Mouse (Mus musculus) kidney, embryonic 16.5 days (tissue): ENCODE data around the gene Rock2. TPM values are rescaled to one million over a fixed set of nuclear protein-coding genes. Genes with fewer than 3 reads are reported as not detected.
A peak's percentile ranks its signal among the peaks of the same experiment; 100 is the strongest.
"Not testable (repeated sequence)": the region's sequence is repeated elsewhere in the genome, so short reads cannot be mapped to it uniquely, and the experiment has no call there.

ENCODE experiments used
- ATAC-seq: fragments of 200-750 bp; cut with Nextera tagmentation; 2 replicates; pipeline ENCODE4 v1.8.0; 2017; ENCODE audit warnings: moderate TSS enrichment; ENCODE audit not compliant: low FRiP score, low TSS enrichment
- H3K27ac ChIP-seq: fragments of 300-500 bp; sonication (generic); 2 replicates; pipeline ENCODE4 v1.5.1; 2014; ENCODE audit warnings: low read length
- H3K27me3 ChIP-seq: fragments of 300-500 bp; sonication (generic); 2 replicates; pipeline ENCODE4 v1.6.1; 2014; ENCODE audit warnings: low read length, control low read depth, mixed read lengths; ENCODE audit not compliant: insufficient read depth
- H3K36me3 ChIP-seq: fragments of 300-500 bp; sonication (generic); 2 replicates; pipeline ENCODE4 v1.6.1; 2014; ENCODE audit warnings: low read length, control low read depth, mixed read lengths; ENCODE audit not compliant: insufficient read depth
- H3K4me1 ChIP-seq: fragments of 300-500 bp; sonication (generic); 2 replicates; pipeline ENCODE4 v1.6.1; 2014; ENCODE audit warnings: low read length, control low read depth, mixed read lengths; ENCODE audit not compliant: insufficient read depth
- H3K4me2 ChIP-seq: fragments of 300-500 bp; sonication (generic); replicated peaks from 2 replicates; pipeline ENCODE4 v1.6.1; 2014; ENCODE audit warnings: low read depth, low read length
- H3K4me3 ChIP-seq: fragments of 300-500 bp; sonication (generic); 2 replicates; pipeline ENCODE4 v1.5.1; 2014; ENCODE audit warnings: mild to moderate bottlenecking, low read length
- H3K9ac ChIP-seq: fragments of 300-500 bp; sonication (generic); replicated peaks from 2 replicates; pipeline ENCODE4 v1.6.1; 2014; ENCODE audit warnings: low read length
- H3K9me3 ChIP-seq: fragments of 300-500 bp; sonication (generic); 2 replicates; pipeline ENCODE4 v1.6.1; 2016; ENCODE audit warnings: low read length, control low read depth
- WGBS: fragments of 180-500 bp; shearing (Covaris S2); extraction: QIAGEN DNeasy Blood & Tissue Kit; methylation state at CpG from one replicate; pipeline ENCODE4 v1.1.7; 2014; 5-methylcytosine and 5-hydroxymethylcytosine counted together
- polyA plus RNA-seq: library from polyadenylated mRNA; unstranded; fragments of >200 nt; fragmentation: Nextera tagmentation; extraction: Ambion mirVana; gene quantifications from 2 replicates; pipeline ENCODE4 v1.2.1, GENCODE M21; 2015

Rock2 gene
- polyA plus RNA-seq, 1 experiment from 2014 or later: 10.6 TPM

GRCm38 (mm10) chr12:17009466-17009865 is 114.8 kb downstream of the Rock2 start:
- Histone ChIP-seq H3K27ac (no peak overlapping the region), H3K9me3 (no peaks in the 10 kb centered on the region; the same call in 1 of the 2 replicates), H3K27me3 (no peaks in the 10 kb centered on the region), H3K4me1 (peaks cover 5% of the 10 kb centered on the region), H3K4me2 (no peak overlapping the region), H3K9ac (no peak overlapping the region), H3K4me3 (no peak overlapping the region), H3K36me3 (no peaks in the 10 kb centered on the region)
- 93% methylated on average over 6 of the region's 6 CpGs for WGBS
- no peak for ATAC-seq

DNA sequence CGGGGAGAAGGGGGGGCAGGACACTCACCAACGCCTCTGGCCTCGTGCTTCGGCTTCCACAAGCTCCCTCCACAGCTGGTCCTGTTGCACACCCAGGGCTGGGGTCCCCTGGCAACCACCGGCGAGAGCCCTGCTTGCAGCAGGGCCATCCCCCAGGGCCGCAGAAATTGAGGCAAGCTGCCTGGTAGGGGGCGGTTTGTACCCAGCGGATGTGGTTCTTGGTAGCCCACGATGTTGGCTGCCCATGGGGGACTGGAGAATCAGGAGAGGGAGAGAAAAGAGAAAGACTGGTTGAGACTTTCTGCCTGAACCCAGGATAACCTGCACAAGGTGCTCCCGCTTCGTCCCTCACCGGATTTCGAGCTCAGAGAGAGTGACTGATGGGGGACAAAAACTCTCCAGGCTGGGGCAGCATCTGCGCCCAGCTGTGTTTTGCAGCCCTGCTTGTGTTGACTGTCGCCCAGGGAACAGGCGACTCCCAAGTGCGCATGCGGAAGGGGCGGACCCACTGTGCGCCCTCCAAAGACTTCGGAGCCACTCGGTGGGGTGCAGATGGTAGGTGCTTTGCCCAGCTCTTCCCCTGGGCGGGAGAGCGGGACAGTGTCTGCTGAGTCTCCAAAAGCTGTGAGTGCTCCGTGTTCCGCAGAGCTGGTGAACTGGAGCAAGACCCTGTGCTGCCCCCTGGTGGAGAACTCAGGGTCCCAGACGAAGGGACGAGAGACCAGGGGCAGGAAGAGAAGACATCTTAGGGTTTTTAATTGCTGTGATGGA is 116.6 kb downstream of the Rock2 start, which contains the start of gene 2410004P03Rik:
2410004P03Rik (minus strand) TSS at position 628 of the 771 bp plus-strand sequence.
- Histone ChIP-seq H3K4me3 (peak within 1 kb of the TSS; percentile 48), H3K27me3 (no peaks in the 10 kb centered on the region), H3K4me1 (peaks cover 5% of the 10 kb centered on the region), H3K4me2 (peak within 1 kb of the TSS; percentile 75), H3K36me3 (no peaks in the 10 kb centered on the region), H3K27ac (no peak within 1 kb of the TSS), H3K9ac (peak within 1 kb of the TSS; percentile 66), H3K9me3 (no peaks in the 10 kb centered on the region; the same call in 1 of the 2 replicates)
- WGBS: 9% methylated on average over 29 of the region's 29 CpGs
- peak; percentile 87 for ATAC-seq

DNA sequence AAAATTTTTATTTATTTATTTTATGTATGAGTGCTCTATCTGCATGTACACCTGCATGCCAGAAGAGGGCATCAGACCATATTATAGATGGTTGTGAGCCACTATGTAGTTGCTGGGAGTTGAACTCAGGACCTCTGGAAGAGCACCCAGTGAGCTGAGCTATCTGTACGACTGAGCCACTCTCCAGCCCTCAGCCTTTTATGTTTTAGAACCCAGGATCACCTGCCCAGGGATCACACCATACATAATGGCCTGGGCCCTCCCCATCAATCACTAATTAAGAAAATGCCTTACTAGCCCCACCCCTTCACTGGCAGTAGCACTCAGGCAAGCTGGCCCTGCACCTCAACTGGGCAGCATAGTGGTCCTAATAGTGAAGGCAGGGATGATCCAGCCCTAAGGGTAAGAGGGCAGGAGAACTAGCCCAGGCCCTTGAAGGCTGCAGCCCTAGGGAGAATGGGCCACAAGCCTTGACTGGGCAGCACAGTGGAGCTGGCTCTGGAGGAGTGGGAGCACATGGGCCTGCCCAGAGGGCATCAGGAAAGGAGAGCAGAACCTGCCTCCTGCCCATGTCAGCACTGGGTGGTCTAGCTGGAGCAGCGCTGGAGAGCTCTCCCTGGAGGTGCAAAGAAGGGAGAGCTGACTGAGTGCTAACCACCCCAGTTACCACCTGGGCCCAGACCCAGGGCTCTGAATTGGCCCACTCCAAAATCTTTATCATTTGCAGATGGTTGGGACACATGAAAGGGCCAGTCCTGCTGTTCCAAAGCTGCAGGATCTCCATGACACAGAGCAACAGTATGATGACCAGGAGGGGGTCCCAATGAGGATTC is 117.6 kb downstream of the Rock2 start:
- 79% methylated on average over 2 of the region's 2 CpGs for WGBS
- no peak; the same call in 1 of the 2 replicates for ATAC-seq
- no peak overlapping the region for H3K4me3 ChIP-seq
- no peak overlapping the region for H3K4me2 ChIP-seq
- no peaks in the 10 kb centered on the region for H3K27me3 ChIP-seq
- peaks cover 5% of the 10 kb centered on the region for H3K4me1 ChIP-seq
- H3K9ac ChIP-seq: no peak overlapping the region
- no peaks in the 10 kb centered on the region for H3K36me3 ChIP-seq
- no peaks in the 10 kb centered on the region; the same call in 1 of the 2 replicates for H3K9me3 ChIP-seq
- H3K27ac ChIP-seq: no peak overlapping the region

DNA sequence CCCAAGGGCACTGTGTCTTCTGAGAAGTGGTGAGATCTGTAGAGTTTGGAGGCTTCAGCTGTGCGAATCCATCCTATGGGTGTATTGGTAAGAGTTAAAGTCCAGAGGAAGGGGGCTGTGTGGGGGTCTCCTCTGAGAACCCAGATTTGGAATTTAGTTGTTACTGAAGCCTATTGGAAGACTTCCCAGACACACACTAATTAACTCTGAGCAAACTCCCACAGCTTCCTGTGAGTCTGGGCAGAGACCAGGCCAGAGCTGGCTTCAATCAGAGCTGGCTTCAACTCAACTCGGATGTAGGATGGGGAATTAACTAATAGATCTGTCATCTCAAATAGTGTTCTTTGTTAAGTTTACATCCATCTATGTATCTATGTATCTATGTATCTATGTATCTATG is 121.0 kb downstream of the Rock2 start:
- WGBS: 74% methylated on average over 2 of the region's 2 CpGs
- Histone ChIP-seq H3K9me3 (no peaks in the 10 kb centered on the region), H3K4me3 (no peak overlapping the region), H3K27ac (no peak overlapping the region), H3K4me1 (peaks cover 5% of the 10 kb centered on the region), H3K4me2 (no peak overlapping the region), H3K36me3 (no peaks in the 10 kb centered on the region), H3K27me3 (no peaks in the 10 kb centered on the region), H3K9ac (no peak overlapping the region)
- no peak for ATAC-seq

- H3K9me3 ChIP-seq: no peaks in the 10 kb centered on the region
- no peak for ATAC-seq
- WGBS: 29% methylated on average over 4 of the region's 4 CpGs
- no peak overlapping the region for H3K27ac ChIP-seq
- no peak overlapping the region for H3K9ac ChIP-seq
- no peaks in the 10 kb centered on the region for H3K4me1 ChIP-seq
- no peak overlapping the region for H3K4me3 ChIP-seq
- no peak overlapping the region for H3K4me2 ChIP-seq
- H3K36me3 ChIP-seq: no peaks in the 10 kb centered on the region
- H3K27me3 ChIP-seq: no peaks in the 10 kb centered on the region
Measured at GRCm38 (mm10) chr12:17018468-17018867, 123.8 kb downstream of the Rock2 start.

DNA sequence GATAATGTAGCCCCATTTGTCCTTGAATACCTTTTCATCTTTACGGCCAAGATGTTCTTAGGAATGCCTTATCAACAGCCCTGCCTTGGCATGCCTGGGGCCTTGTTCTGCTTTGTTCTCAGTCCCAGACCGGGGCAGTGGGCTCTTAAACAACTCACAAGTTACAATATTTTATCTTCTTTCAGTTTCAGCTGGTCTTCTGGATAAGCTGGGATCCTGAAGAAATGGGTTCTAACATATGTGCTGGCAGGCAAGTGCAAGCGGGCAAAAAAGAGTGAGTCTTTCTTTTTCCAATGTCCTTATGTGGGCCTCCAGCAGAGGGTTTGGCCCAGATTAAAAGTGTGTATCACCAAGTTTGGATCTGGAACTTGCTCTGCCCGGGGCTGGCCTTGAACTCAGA is 126.4 kb downstream of the Rock2 start:
- not testable (repeated sequence) for H3K9ac ChIP-seq, H3K4me2 ChIP-seq, H3K4me3 ChIP-seq, H3K4me1 ChIP-seq, H3K27me3 ChIP-seq, H3K9me3 ChIP-seq, H3K36me3 ChIP-seq, H3K27ac ChIP-seq, ATAC-seq
- 76% methylated on average over 4 of the region's 4 CpGs for WGBS

GRCm38 (mm10) chr12:17022145-17022544 is 127.5 kb downstream of the Rock2 start:
- no peak for ATAC-seq
- 87% methylated on average over 4 of the region's 4 CpGs for WGBS
- H3K4me2 ChIP-seq: no peak overlapping the region
- H3K36me3 ChIP-seq: no peaks in the 10 kb centered on the region
- no peak overlapping the region for H3K9ac ChIP-seq
- no peaks in the 10 kb centered on the region for H3K4me1 ChIP-seq
- no peak overlapping the region for H3K27ac ChIP-seq
- no peaks in the 10 kb centered on the region for H3K9me3 ChIP-seq
- H3K4me3 ChIP-seq: no peak overlapping the region
- no peaks in the 10 kb centered on the region for H3K27me3 ChIP-seq

DNA sequence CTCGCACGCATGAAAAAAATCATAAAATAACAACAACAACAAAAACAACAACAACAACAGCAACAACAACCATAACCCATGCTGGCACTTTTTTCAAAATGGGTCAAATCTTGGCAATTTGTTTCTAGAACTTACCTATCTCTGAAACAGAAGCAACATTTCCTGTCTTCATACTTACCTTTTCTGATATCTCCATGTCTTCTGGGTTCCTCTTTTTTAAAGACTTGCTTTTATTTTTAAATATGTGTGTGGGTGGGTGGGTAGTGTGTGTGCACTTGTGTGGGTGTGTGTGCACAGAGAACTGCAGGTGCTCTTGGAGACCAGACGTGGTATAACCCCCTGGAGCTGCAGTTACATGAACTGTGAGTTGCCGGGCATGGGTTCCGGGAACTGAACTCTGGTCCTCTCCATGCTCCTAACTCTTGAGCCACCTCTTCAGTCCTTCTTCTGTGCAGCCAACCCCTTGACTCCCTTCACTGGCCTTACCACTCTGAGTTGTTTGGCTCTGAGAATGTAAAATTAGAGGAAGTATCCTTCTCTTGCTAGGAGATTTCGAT is 129.9 kb downstream of the Rock2 start:
- no peak overlapping the region for H3K4me2 ChIP-seq
- no peak overlapping the region for H3K4me3 ChIP-seq
- no peaks in the 10 kb centered on the region for H3K36me3 ChIP-seq
- H3K4me1 ChIP-seq: no peaks in the 10 kb centered on the region
- no peak overlapping the region for H3K9ac ChIP-seq
- no peak overlapping the region for H3K27ac ChIP-seq
- WGBS: 88% methylated on average over 6 of the region's 6 CpGs
- 0 out of 2 replicates have a peak, but pooled peaks cover 3% of the 10 kb centered on the region for H3K27me3 ChIP-seq
- no peak for ATAC-seq
- H3K9me3 ChIP-seq: peaks cover 7% of the 10 kb centered on the region; the same call in 1 of the 2 replicates

GRCm38 (mm10) chr12:17032694-17033463 is 138.2 kb downstream of the Rock2 start:
- no peak overlapping the region for H3K9ac ChIP-seq
- H3K27ac ChIP-seq: no peak overlapping the region
- ATAC-seq: no peak
- H3K4me3 ChIP-seq: no peak overlapping the region
- WGBS: 38% methylated on average over 13 of the region's 13 CpGs
- H3K36me3 ChIP-seq: no peaks in the 10 kb centered on the region
- H3K27me3 ChIP-seq: peaks cover 13% of the 10 kb centered on the region; the same call in 1 of the 2 replicates
- H3K4me2 ChIP-seq: no peak overlapping the region
- H3K9me3 ChIP-seq: peaks cover 7% of the 10 kb centered on the region; the same call in 1 of the 2 replicates
- no peaks in the 10 kb centered on the region for H3K4me1 ChIP-seq
